Mouse (Mus musculus) testis, postnatal 14 days (tissue): ENCODE measurements around the gene Larp6.

ENCODE experiments used
- DNase-seq: peaks from one replicate; pipeline ENCODE4 v3.0.0; 2021; ENCODE audit warnings: low spot score

Larp6 gene

GRCm38 (mm10) chr9:60712771-60713541 is at the start of gene Larp6:
Gene Larp6 (plus strand): TSS chr9:60712989.
- DNase-seq = no peak

GRCm38 (mm10) chr9:60664385-60664784 is 48.4 kb upstream of the Larp6 start:
- no peak for DNase-seq

GRCm38 (mm10) chr9:60664866-60665265 is 47.9 kb upstream of the Larp6 start:
- no peak for DNase-seq

GRCm38 (mm10) chr9:60665535-60665934 is 47.3 kb upstream of the Larp6 start:
- no peak for DNase-seq

- DNase-seq = no peak
Measured at GRCm38 (mm10) chr9:60668886-60669285, 43.9 kb upstream of the Larp6 start.

GRCm38 (mm10) chr9:60672568-60672967 is 40.2 kb upstream of the Larp6 start:
- no peak for DNase-seq

GRCm38 (mm10) chr9:60674780-60675179 is 38.0 kb upstream of the Larp6 start:
- no peak for DNase-seq

- no peak for DNase-seq
Measured at GRCm38 (mm10) chr9:60676429-60676828, 36.4 kb upstream of the Larp6 start.

- DNase-seq = no peak
Measured at GRCm38 (mm10) chr9:60678913-60679312, 33.9 kb upstream of the Larp6 start.

GRCm38 (mm10) chr9:60681005-60681404 is 31.8 kb upstream of the Larp6 start:
- DNase-seq = no peak

- DNase-seq = no peak
Measured at GRCm38 (mm10) chr9:60682753-60683152, 30.0 kb upstream of the Larp6 start.

- DNase-seq = no peak
Measured at GRCm38 (mm10) chr9:60687415-60687814, 25.4 kb upstream of the Larp6 start.

- DNase-seq = peak; percentile 91
Measured at GRCm38 (mm10) chr9:60687891-60688324, 24.9 kb upstream of the Larp6 start, which contains the start of gene Lrrc49. Gene Lrrc49 (minus strand): TSS chr9:60688158.

- no peak for DNase-seq
Measured at GRCm38 (mm10) chr9:60692624-60693023, 20.2 kb upstream of the Larp6 start.

GRCm38 (mm10) chr9:60693986-60694385 is 18.8 kb upstream of the Larp6 start:
- DNase-seq = no peak

- DNase-seq = peak; percentile 51
Measured at GRCm38 (mm10) chr9:60696271-60696985, 16.4 kb upstream of the Larp6 start.

- no peak for DNase-seq
Measured at GRCm38 (mm10) chr9:60699581-60700231, 13.1 kb upstream of the Larp6 start.

- DNase-seq = no peak
Measured at GRCm38 (mm10) chr9:60707594-60707993, 5.2 kb upstream of the Larp6 start.

GRCm38 (mm10) chr9:60708606-60709005 is 4.2 kb upstream of the Larp6 start:
- no peak for DNase-seq

- no peak for DNase-seq
Measured at GRCm38 (mm10) chr9:60709721-60710120, 3.1 kb upstream of the Larp6 start.

GRCm38 (mm10) chr9:60712011-60712410 is 778 bp upstream of the Larp6 start:
- DNase-seq = no peak

GRCm38 (mm10) chr9:60713616-60714015 is 827 bp downstream of the Larp6 start:
- no peak for DNase-seq

GRCm38 (mm10) chr9:60714191-60714590 is 1.4 kb downstream of the Larp6 start:
- DNase-seq = no peak
